Mouse (Mus musculus) ovary, postnatal 14 days (tissue): ENCODE data around the gene Stx16.

Source experiments
- DNase-seq: peaks from one replicate; pipeline ENCODE4 v3.0.0; 2022; ENCODE audit warnings: low spot score

Gene Stx16

GRCm38 (mm10) chr2:174126522-174127375 lies 50.6 kb downstream of the Stx16 start:
- no peak for DNase-seq

- no peak for DNase-seq
Measured at GRCm38 (mm10) chr2:174127376-174127713, 51.2 kb downstream of the Stx16 start.

- DNase-seq = no peak
Measured at GRCm38 (mm10) chr2:174128926-174129325, 52.8 kb downstream of the Stx16 start.

GRCm38 (mm10) chr2:174130468-174131097 lies 54.5 kb downstream of the Stx16 start:
- DNase-seq = no peak

GRCm38 (mm10) chr2:174132413-174132969 lies 56.4 kb downstream of the Stx16 start:
- DNase-seq = no peak
